Mouse (Mus musculus) stomach, postnatal 0 days (tissue): ENCODE measurements at regions not wholly inside any gene's neighbourhood (a gene's known extent, or its start where the extent isn't known, plus 50 kb on each side); places are given as distances from the start of the nearest gene placed in this dataset.

Source experiments
- CTCF ChIP-seq: IDR thresholded peaks from 2 replicates; pipeline ENCODE4 v1.5.1; 2016; ENCODE audit warnings: antibody characterized with exemption, low read depth, mild to moderate bottlenecking, moderate library complexity
- EP300 ChIP-seq: optimal IDR thresholded peaks from 2 replicates; pipeline ENCODE3; 2016; ENCODE audit warnings: antibody characterized with exemption

- TF ChIP-seq CTCF (no peak), EP300 (no peak)
Measured at GRCm38 (mm10) chr19:57548093-57548492, 62.7 kb upstream of the Atrnl1 start.
